Mouse (Mus musculus) liver, adult 2 months (tissue): ENCODE data around the gene Exoc8.
A peak's percentile ranks its signal among the peaks of the same experiment; 100 is the strongest.

Experiments
- CTCF ChIP-seq: fragments of 200-500 bp; IDR thresholded peaks from 2 replicates; pipeline ENCODE4 v1.5.1; 2011; ENCODE audit warnings: low read depth, low read length, control low read depth
- POLR2A ChIP-seq: fragments of 200-500 bp; IDR thresholded peaks from 2 replicates; pipeline ENCODE4 v1.6.1; 2011; ENCODE audit warnings: low read length, control low read depth; ENCODE audit not compliant: insufficient read depth; ENCODE audit errors: extremely low read depth

DNA sequence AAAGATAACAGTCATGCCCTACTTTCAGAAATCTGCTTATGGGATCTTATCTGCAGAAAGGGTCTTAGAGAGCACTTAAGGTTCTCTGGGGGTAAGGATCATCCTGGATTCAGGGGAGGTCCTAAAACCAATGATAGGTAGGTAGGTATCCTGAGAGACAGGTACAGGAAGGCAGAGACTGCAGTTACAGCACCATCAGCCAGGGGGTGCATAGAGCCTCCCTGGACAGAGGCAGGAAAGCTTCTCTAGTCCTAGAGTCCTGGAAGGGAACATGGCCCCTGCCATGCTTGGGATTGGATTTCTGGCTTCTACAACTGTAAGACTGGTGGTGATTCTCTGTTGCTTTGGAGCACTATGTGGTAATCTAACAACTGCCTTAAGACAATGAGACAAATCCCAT, 38.0 kb downstream of the Exoc8 start:
- TF ChIP-seq CTCF = peak; percentile 67
- TF ChIP-seq POLR2A = no peak
